Mouse (Mus musculus): ENCODE results near the gene Elac2. TPM values are rescaled to one million over a fixed set of nuclear protein-coding genes. Genes with fewer than 3 reads are reported as not detected.

The Elac2 gene
- polyA plus RNA-seq, 1 experiment from 2014 or later, result 23.9 TPM

DNA sequence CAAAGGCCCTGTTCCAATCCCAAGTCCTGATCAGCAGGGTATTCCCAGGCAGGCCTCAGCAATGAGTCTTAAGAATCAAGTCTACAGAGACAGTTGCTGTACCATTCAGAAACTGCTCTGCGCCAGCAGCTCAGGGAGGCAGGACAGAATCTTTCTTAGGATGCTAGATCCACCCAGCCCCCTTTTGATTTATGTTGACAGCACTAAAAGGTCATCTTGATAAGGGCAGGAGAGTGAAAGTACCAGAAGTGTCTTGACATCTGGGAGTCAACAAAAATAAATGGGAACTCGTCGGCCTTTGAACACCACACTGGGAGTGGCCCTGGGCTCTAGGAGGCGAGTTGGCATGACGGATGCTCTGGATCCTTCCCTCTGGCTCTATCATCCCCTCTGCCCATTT is 24.8 kb downstream of the Elac2 start:
- Histone ChIP-seq H3K9me3 (ENCODE audit: control insufficient read depth, low read length) (no peaks in the 10 kb centered on the region), H3K9ac (ENCODE audit: low read depth, low read length) (no peak overlapping the region), H3K4me2 (ENCODE audit: low read depth, low read length) (no peak overlapping the region), H3K27me3 (replicated peaks; ENCODE audit: control insufficient read depth, insufficient read depth, low read length) (no peaks in the 10 kb centered on the region), H3K4me1 (ENCODE audit: control insufficient read depth, insufficient read depth, low read length) (no peaks in the 10 kb centered on the region), H3K27ac (replicated peaks; ENCODE audit: low read depth, low read length) (no peak overlapping the region), H3K36me3 (ENCODE audit: control insufficient read depth, insufficient read depth, low read length) (peaks cover 45% of the 10 kb centered on the region), H3K4me3 (ENCODE audit: low read depth, low read length) (no peak overlapping the region)
- ATAC-seq (ENCODE audit: low read depth), result no peak
- 72% methylated on average over 5 of the region's 5 CpGs for WGBS
- no peak for DNase-seq (ENCODE audit: low spot score)

DNA sequence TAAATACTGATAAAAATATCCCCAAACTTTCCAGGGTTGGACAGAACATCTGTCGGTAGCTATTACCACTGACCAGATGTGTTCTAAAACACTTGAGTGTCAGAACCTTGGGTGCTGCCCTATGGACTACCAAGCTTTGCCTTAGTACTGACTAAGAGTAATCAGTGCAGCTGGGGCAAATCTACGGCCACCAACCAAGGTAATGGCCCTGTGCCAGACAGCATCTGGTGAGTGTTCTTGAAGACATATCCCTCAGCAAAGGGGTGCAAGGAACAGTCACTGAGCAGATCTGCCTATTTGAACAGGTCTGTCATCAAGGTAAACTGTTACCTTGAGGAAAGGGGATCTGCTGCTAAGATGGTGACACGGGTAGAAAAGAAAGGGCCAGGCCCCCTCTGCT is 26.0 kb downstream of the Elac2 start:
- Histone ChIP-seq H3K27ac (replicated peaks; ENCODE audit: low read depth, low read length) (no peak overlapping the region), H3K36me3 (ENCODE audit: control insufficient read depth, insufficient read depth, low read length) (peaks cover 32% of the 10 kb centered on the region), H3K9me3 (ENCODE audit: control insufficient read depth, low read length) (no peaks in the 10 kb centered on the region), H3K27me3 (replicated peaks; ENCODE audit: control insufficient read depth, insufficient read depth, low read length) (no peaks in the 10 kb centered on the region), H3K9ac (ENCODE audit: low read depth, low read length) (no peak overlapping the region), H3K4me2 (ENCODE audit: low read depth, low read length) (no peak overlapping the region), H3K4me3 (ENCODE audit: low read depth, low read length) (no peak overlapping the region), H3K4me1 (ENCODE audit: control insufficient read depth, insufficient read depth, low read length) (no peaks in the 10 kb centered on the region)
- 72% methylated on average over 3 of the region's 3 CpGs for WGBS
- ATAC-seq (ENCODE audit: low read depth), result no peak
- no peak for DNase-seq (ENCODE audit: low spot score)

DNA sequence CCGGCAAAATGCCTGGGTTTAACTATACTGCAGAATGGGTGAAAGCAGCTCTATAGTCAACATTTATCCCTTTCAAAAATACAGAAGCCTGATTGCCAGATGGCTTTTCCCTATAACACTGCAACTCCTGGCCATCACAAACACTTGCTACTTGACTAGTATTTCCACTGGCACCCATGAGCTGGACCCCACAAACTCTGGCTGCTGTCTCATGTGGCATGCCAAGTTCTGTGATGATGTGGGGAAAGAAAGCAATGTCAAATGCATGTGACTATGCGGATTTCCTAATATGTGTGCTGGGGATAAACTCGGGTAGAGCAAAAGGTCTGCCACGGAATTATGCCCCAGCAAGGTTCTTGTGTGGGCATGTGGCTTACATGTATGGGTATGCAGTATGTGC is 27.2 kb downstream of the Elac2 start:
- Histone ChIP-seq H3K9ac (ENCODE audit: low read depth, low read length) (no peak overlapping the region), H3K36me3 (ENCODE audit: control insufficient read depth, insufficient read depth, low read length) (peaks cover 20% of the 10 kb centered on the region), H3K4me2 (ENCODE audit: low read depth, low read length) (no peak overlapping the region), H3K4me1 (ENCODE audit: control insufficient read depth, insufficient read depth, low read length) (no peaks in the 10 kb centered on the region), H3K4me3 (ENCODE audit: low read depth, low read length) (no peak overlapping the region), H3K27ac (replicated peaks; ENCODE audit: low read depth, low read length) (no peak overlapping the region), H3K27me3 (replicated peaks; ENCODE audit: control insufficient read depth, insufficient read depth, low read length) (no peaks in the 10 kb centered on the region), H3K9me3 (ENCODE audit: control insufficient read depth, low read length) (no peaks in the 10 kb centered on the region)
- DNase-seq (ENCODE audit: low spot score), result no peak
- WGBS, result 92% methylated on average over 4 of the region's 4 CpGs
- no peak for ATAC-seq (ENCODE audit: low read depth)

DNA sequence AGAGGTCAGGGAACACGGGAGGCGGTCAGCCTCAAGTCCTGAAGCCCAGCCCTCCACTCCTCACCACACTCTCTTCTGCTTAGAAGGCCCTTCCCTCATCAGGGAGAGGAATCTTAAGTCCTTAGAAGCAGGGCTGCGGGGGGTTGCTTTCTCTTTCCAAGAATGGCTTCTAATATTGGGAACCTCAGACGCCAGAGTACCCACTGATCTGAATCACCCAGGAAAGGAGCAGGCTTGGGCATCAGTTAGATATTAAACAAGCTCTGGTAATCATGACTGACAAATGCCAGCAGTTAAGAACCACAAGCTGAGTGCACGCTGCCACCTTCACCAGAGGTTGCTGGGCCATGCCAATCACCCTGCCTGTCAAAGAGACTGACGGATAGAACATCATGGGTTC is 35.1 kb downstream of the Elac2 start:
- no peak overlapping the region for H3K9ac ChIP-seq (ENCODE audit: low read depth, low read length)
- no peak overlapping the region for H3K4me2 ChIP-seq (ENCODE audit: low read depth, low read length)
- WGBS, result 78% methylated on average over 6 of the region's 6 CpGs
- no peaks in the 10 kb centered on the region for H3K27me3 ChIP-seq (replicated peaks; ENCODE audit: control insufficient read depth, insufficient read depth, low read length)
- H3K36me3 ChIP-seq (ENCODE audit: control insufficient read depth, insufficient read depth, low read length), result no peaks in the 10 kb centered on the region
- H3K4me1 ChIP-seq (ENCODE audit: control insufficient read depth, insufficient read depth, low read length), result no peaks in the 10 kb centered on the region
- no peaks in the 10 kb centered on the region for H3K9me3 ChIP-seq (ENCODE audit: control insufficient read depth, low read length)
- ATAC-seq (ENCODE audit: low read depth), result no peak
- H3K4me3 ChIP-seq (ENCODE audit: low read depth, low read length), result no peak overlapping the region
- no peak overlapping the region for H3K27ac ChIP-seq (replicated peaks; ENCODE audit: low read depth, low read length)
- DNase-seq (ENCODE audit: low spot score), result no peak

DNA sequence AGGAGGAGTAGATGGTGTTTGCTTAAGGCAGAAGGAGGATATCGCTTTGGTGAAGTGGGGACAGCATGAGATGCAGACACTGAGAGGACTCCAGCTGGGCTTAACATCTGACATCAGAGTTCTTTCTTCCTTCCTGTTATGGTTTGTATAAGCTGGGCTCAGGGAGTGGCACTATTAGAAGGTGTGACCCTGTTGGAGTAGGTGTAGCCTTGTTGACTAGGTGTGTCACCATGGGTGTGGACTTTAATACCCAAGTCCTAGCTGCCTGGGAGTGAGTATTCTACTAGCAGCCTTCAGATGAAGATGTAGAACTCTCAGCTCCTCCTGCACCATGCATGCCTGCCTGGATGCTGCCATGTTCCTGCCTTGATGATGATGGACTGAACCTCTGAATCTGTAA is 37.9 kb downstream of the Elac2 start:
- H3K4me2 ChIP-seq (ENCODE audit: low read depth, low read length), result no peak overlapping the region
- no peak for ATAC-seq (ENCODE audit: low read depth)
- no peak overlapping the region for H3K9ac ChIP-seq (ENCODE audit: low read depth, low read length)
- no peaks in the 10 kb centered on the region for H3K9me3 ChIP-seq (ENCODE audit: control insufficient read depth, low read length)
- H3K36me3 ChIP-seq (ENCODE audit: control insufficient read depth, insufficient read depth, low read length), result no peaks in the 10 kb centered on the region
- WGBS, result 95% methylated on average over 1 of the region's 1 CpGs
- no peak for DNase-seq (ENCODE audit: low spot score)
- no peak overlapping the region for H3K4me3 ChIP-seq (ENCODE audit: low read depth, low read length)
- H3K27ac ChIP-seq (replicated peaks; ENCODE audit: low read depth, low read length), result no peak overlapping the region
- no peaks in the 10 kb centered on the region for H3K4me1 ChIP-seq (ENCODE audit: control insufficient read depth, insufficient read depth, low read length)
- no peaks in the 10 kb centered on the region for H3K27me3 ChIP-seq (replicated peaks; ENCODE audit: control insufficient read depth, insufficient read depth, low read length)

DNA sequence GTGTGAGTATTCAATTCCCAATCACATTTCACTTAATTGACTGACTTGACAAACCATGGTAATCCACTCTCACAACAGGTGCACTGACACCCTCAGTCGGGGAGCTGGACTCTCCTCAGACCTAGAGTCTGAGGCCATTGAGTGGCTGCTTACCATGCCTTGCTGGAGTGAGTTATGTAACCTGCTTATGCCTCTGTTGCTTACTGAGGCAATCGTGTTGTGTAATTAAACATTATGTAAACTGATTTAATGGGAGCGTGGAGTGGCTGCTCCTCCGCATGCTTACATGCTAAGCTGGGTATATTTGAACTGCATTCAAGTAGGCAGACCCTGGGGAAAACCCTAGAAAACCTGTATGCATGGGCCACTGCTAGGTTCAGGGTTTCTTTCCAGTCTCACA is 41.9 kb downstream of the Elac2 start:
- Histone ChIP-seq H3K4me3 (ENCODE audit: low read depth, low read length) (no peak overlapping the region), H3K27me3 (replicated peaks; ENCODE audit: control insufficient read depth, insufficient read depth, low read length) (no peaks in the 10 kb centered on the region), H3K9ac (ENCODE audit: low read depth, low read length) (no peak overlapping the region), H3K36me3 (ENCODE audit: control insufficient read depth, insufficient read depth, low read length) (0 out of 2 replicates have a peak, but pooled peaks cover 10% of the 10 kb centered on the region), H3K4me2 (ENCODE audit: low read depth, low read length) (no peak overlapping the region), H3K27ac (replicated peaks; ENCODE audit: low read depth, low read length) (no peak overlapping the region), H3K4me1 (ENCODE audit: control insufficient read depth, insufficient read depth, low read length) (no peaks in the 10 kb centered on the region), H3K9me3 (ENCODE audit: control insufficient read depth, low read length) (no peaks in the 10 kb centered on the region)
- DNase-seq (ENCODE audit: low spot score), result no peak
- 88% methylated on average over 4 of the region's 4 CpGs for WGBS
- no peak for ATAC-seq (ENCODE audit: low read depth)

DNA sequence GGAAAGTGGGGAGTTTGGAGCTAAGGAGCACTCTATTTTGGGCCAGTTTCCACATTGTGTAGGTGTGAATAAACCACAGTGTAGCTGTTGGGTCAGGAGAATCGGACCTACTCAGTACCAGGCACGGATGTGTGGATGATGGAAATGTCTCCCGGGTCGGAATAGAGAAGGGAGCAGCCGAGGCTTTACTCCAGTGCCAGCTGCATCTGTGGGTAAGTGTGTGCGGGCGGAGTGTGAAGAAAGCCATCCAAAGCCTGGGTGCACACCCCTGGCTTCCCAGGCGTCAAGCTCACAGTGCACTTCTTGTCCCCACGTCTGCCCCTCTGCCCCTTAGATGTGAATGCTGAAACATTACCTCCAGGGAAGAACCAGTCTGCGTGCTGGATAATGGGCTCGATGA is 43.9 kb downstream of the Elac2 start:
- Histone ChIP-seq H3K27ac (replicated peaks; ENCODE audit: low read depth, low read length) (no peak overlapping the region), H3K4me2 (ENCODE audit: low read depth, low read length) (no peak overlapping the region), H3K9me3 (ENCODE audit: control insufficient read depth, low read length) (no peaks in the 10 kb centered on the region), H3K36me3 (ENCODE audit: control insufficient read depth, insufficient read depth, low read length) (0 out of 2 replicates have a peak, but pooled peaks cover 10% of the 10 kb centered on the region), H3K27me3 (replicated peaks; ENCODE audit: control insufficient read depth, insufficient read depth, low read length) (no peaks in the 10 kb centered on the region), H3K9ac (ENCODE audit: low read depth, low read length) (no peak overlapping the region), H3K4me1 (ENCODE audit: control insufficient read depth, insufficient read depth, low read length) (no peaks in the 10 kb centered on the region), H3K4me3 (ENCODE audit: low read depth, low read length) (no peak overlapping the region)
- ATAC-seq (ENCODE audit: low read depth) (no peak), DNase-seq (ENCODE audit: low spot score) (no peak)
- 95% methylated on average over 11 of the region's 11 CpGs for WGBS

DNA sequence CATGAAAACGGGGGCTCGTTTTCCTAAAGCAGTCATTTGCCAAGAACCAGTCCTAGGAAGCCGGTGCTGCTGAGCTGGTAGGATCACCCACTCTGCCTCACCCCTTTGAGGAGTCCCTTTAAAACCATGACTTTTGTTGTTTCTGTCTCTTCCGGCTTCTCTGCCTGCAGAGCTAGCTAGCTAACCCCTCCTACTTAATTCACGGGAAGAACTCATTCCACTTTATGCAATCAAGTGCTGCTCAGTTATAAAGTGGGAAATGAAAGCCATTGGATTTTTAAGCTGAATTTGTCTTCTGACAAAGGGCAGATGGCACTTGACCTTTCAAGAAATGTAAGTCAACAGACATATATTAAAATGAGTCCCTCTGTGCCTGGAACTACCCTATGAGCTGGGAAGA is 49.2 kb downstream of the Elac2 start:
- Histone ChIP-seq H3K9ac (ENCODE audit: low read depth, low read length) (no peak overlapping the region), H3K4me1 (ENCODE audit: control insufficient read depth, insufficient read depth, low read length) (no peaks in the 10 kb centered on the region), H3K27me3 (replicated peaks; ENCODE audit: control insufficient read depth, insufficient read depth, low read length) (no peaks in the 10 kb centered on the region), H3K4me3 (ENCODE audit: low read depth, low read length) (no peak overlapping the region), H3K9me3 (ENCODE audit: control insufficient read depth, low read length) (no peaks in the 10 kb centered on the region), H3K36me3 (ENCODE audit: control insufficient read depth, insufficient read depth, low read length) (0 out of 2 replicates have a peak, but pooled peaks cover 2% of the 10 kb centered on the region), H3K4me2 (ENCODE audit: low read depth, low read length) (no peak overlapping the region), H3K27ac (replicated peaks; ENCODE audit: low read depth, low read length) (no peak overlapping the region)
- WGBS, result 63% methylated on average over 5 of the region's 5 CpGs
- DNase-seq (ENCODE audit: low spot score) (no peak), ATAC-seq (ENCODE audit: low read depth) (no peak)

DNA sequence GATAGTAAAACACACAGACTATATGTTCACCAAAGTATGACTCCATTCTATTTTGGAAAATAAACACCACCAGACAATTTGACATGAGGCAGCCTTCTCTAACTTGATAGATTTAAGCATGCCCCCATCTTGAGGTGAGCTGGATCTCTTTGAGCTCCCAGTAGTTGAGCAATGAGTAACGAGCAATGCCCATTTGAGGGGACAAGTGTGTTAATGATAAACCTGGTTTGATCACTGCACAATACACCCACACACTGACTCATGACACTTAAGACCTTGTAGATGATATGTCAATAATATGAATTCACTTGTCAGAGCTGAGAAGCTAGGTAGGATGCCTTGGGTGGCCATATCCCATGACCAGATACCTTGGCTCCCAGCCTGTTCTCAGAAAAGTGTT is 51.4 kb downstream of the Elac2 start:
- Histone ChIP-seq H3K27ac (replicated peaks; ENCODE audit: low read depth, low read length) (no peak overlapping the region), H3K9ac (ENCODE audit: low read depth, low read length) (no peak overlapping the region), H3K27me3 (replicated peaks; ENCODE audit: control insufficient read depth, insufficient read depth, low read length) (no peaks in the 10 kb centered on the region), H3K4me1 (ENCODE audit: control insufficient read depth, insufficient read depth, low read length) (no peaks in the 10 kb centered on the region), H3K9me3 (ENCODE audit: control insufficient read depth, low read length) (no peaks in the 10 kb centered on the region), H3K36me3 (ENCODE audit: control insufficient read depth, insufficient read depth, low read length) (no peaks in the 10 kb centered on the region), H3K4me3 (ENCODE audit: low read depth, low read length) (no peak overlapping the region), H3K4me2 (ENCODE audit: low read depth, low read length) (no peak overlapping the region)
- ATAC-seq (ENCODE audit: low read depth) (no peak), DNase-seq (ENCODE audit: low spot score) (no peak)
- 78% methylated on average over 1 of the region's 1 CpGs for WGBS
